Mouse (Mus musculus) frontal cortex, postnatal 25 days (tissue): ENCODE results near the gene Ptpn22.

Source experiments
- DNase-seq, 2 experiments: peaks; one replicate each; pipeline ENCODE4 v3.0.0; 2022; ENCODE audit warnings: low spot score in 2 of 2

The Ptpn22 gene

GRCm38 (mm10) chr3:103920094-103920493, 60.5 kb downstream of the Ptpn22 start:
- DNase-seq, result no peak

- DNase-seq, result no peak
Measured at GRCm38 (mm10) chr3:103925302-103925701, 65.7 kb downstream of the Ptpn22 start.

GRCm38 (mm10) chr3:103927511-103927910, 67.9 kb downstream of the Ptpn22 start:
- no peak for DNase-seq

- no peak for DNase-seq
Measured at GRCm38 (mm10) chr3:103944794-103945562, 85.4 kb downstream of the Ptpn22 start.

DNA sequence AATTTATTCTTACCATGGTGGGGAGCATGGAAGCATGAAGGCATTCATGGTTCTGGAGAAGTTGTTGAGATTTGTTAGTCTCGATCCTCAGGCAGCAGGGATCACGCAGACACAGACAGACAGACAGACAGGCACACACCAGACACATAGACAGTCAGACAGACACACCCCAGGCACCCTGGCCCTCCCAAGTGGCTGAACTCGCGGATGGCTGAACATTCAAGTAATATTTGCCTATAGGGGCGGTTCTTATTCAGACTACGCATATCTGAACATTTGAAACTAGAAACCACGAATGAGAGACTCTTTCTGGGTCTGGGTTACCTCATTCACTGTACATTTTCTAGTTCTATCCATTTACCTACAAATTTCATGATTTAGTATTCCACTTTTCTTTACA, 89.1 kb downstream of the Ptpn22 start:
- no peak for DNase-seq

DNA sequence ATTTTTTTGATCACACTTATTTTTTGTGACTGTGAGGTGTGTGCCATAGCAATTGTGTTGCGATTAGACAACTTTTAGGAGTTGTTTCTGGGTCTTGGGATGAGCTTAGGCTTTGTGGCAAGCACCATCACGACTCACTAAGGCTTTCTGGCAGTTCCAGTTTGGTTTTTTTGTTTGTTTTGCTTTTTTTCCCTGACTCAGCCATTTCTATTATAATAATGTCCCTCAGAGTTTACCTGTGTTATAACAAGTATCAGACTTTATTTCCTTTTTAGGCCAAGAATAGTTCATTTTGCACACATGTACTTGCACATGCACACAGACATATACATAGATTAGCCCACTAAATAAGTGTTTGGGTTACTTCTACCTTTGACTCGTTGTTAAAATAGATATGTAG, 101.0 kb downstream of the Ptpn22 start:
- DNase-seq, result no peak
